Mouse (Mus musculus): ENCODE measurements around the gene Col6a6. TPM values are rescaled to one million over a fixed set of nuclear protein-coding genes. Genes with fewer than 3 reads are reported as not detected.
"Not testable (repeated sequence)": the region's sequence is repeated elsewhere in the genome, so short reads cannot be mapped to it uniquely, and the experiment has no call there.

Col6a6 gene
- 0.32 and 0.34 TPM in 2 replicates for polyA plus RNA-seq (2016; fragmentation: Nextera tagmentation; extraction: Ambion mirVana)

GRCm38 (mm10) chr9:105827791-105828385 lies at the start of gene Col6a6:
Gene Col6a6, minus strand, starts transcription at chr9:105828160.
- no peaks in the 10 kb centered on the region for H3K9me3 ChIP-seq
- no peak within 1 kb of the TSS for H3K9ac ChIP-seq
- H3K27ac ChIP-seq, result no peak within 1 kb of the TSS
- H3K36me3 ChIP-seq, result no peaks in the 10 kb centered on the region
- ATAC-seq (ENCODE audit: low FRiP score, low read depth), result no peak
- no peak within 1 kb of the TSS for H3K4me3 ChIP-seq
- 20% methylated on average over 20 of the region's 20 CpGs for WGBS
- 0 out of 2 replicates have a peak, but pooled peaks cover 7% of the 10 kb centered on the region for H3K4me1 ChIP-seq
- no peaks in the 10 kb centered on the region; the same call in 1 of the 2 replicates for H3K27me3 ChIP-seq (replicated peaks)
- peak within 1 kb of the TSS; percentile 36 for H3K4me2 ChIP-seq (replicated peaks)

GRCm38 (mm10) chr9:105876124-105876523 lies 48.2 kb upstream of the Col6a6 start:
- H3K4me1 ChIP-seq, result no peaks in the 10 kb centered on the region
- no peaks in the 10 kb centered on the region for H3K9me3 ChIP-seq
- H3K9ac ChIP-seq, result no peak overlapping the region
- no peak overlapping the region for H3K4me3 ChIP-seq
- WGBS, result 82% methylated on average over 4 of the region's 4 CpGs
- H3K36me3 ChIP-seq, result no peaks in the 10 kb centered on the region
- H3K4me2 ChIP-seq (replicated peaks), result no peak overlapping the region
- H3K27ac ChIP-seq, result no peak overlapping the region
- ATAC-seq (ENCODE audit: low FRiP score, low read depth), result no peak
- no peaks in the 10 kb centered on the region for H3K27me3 ChIP-seq (replicated peaks)

GRCm38 (mm10) chr9:105871643-105872042 lies 43.7 kb upstream of the Col6a6 start:
- no peak overlapping the region for H3K27ac ChIP-seq
- WGBS, result 82% methylated on average over 14 of the region's 14 CpGs

GRCm38 (mm10) chr9:105857773-105858172 lies 29.8 kb upstream of the Col6a6 start:
- Histone ChIP-seq H3K4me2 (replicated peaks) (no peak overlapping the region), H3K27ac (no peak overlapping the region), H3K4me1 (no peaks in the 10 kb centered on the region), H3K27me3 (replicated peaks) (no peaks in the 10 kb centered on the region), H3K9ac (no peak overlapping the region), H3K4me3 (no peak overlapping the region), H3K9me3 (no peaks in the 10 kb centered on the region), H3K36me3 (no peaks in the 10 kb centered on the region)
- ATAC-seq (ENCODE audit: low FRiP score, low read depth), result peak; percentile 48; the same call in 1 of the 2 replicates
- 17% methylated on average over 6 of the region's 6 CpGs for WGBS

More at GRCm38 (mm10) chr9:105871643-105872042, 43.7 kb upstream of the Col6a6 start:
- Histone ChIP-seq H3K36me3 (no peaks in the 10 kb centered on the region), H3K4me3 (no peak overlapping the region), H3K4me2 (replicated peaks) (no peak overlapping the region), H3K9me3 (no peaks in the 10 kb centered on the region), H3K27me3 (replicated peaks) (no peaks in the 10 kb centered on the region), H3K4me1 (no peaks in the 10 kb centered on the region), H3K9ac (no peak overlapping the region)
- no peak for ATAC-seq (ENCODE audit: low FRiP score, low read depth)

GRCm38 (mm10) chr9:105852778-105853065 lies 24.8 kb upstream of the Col6a6 start:
- Histone ChIP-seq H3K4me2 (replicated peaks) (no peak overlapping the region), H3K9me3 (no peaks in the 10 kb centered on the region), H3K36me3 (no peaks in the 10 kb centered on the region), H3K4me3 (no peak overlapping the region), H3K9ac (no peak overlapping the region), H3K4me1 (no peaks in the 10 kb centered on the region), H3K27ac (no peak overlapping the region), H3K27me3 (replicated peaks) (no peaks in the 10 kb centered on the region)
- 96% methylated on average over 1 of the region's 1 CpGs for WGBS
- no peak for ATAC-seq (ENCODE audit: low FRiP score, low read depth)

- Histone ChIP-seq H3K9ac (no peak overlapping the region), H3K36me3 (no peaks in the 10 kb centered on the region), H3K4me1 (no peaks in the 10 kb centered on the region), H3K4me2 (replicated peaks) (no peak overlapping the region), H3K4me3 (no peak overlapping the region), H3K27ac (no peak overlapping the region), H3K9me3 (no peaks in the 10 kb centered on the region), H3K27me3 (replicated peaks) (no peaks in the 10 kb centered on the region)
- 86% methylated on average over 14 of the region's 14 CpGs for WGBS
- ATAC-seq (ENCODE audit: low FRiP score, low read depth), result no peak
Measured at GRCm38 (mm10) chr9:105852015-105852777, 24.2 kb upstream of the Col6a6 start.

- no peak overlapping the region for H3K9ac ChIP-seq
- no peak overlapping the region for H3K4me2 ChIP-seq (replicated peaks)
- H3K27me3 ChIP-seq (replicated peaks), result no peaks in the 10 kb centered on the region
- H3K4me1 ChIP-seq, result no peaks in the 10 kb centered on the region
- no peak overlapping the region for H3K4me3 ChIP-seq
- H3K9me3 ChIP-seq, result no peaks in the 10 kb centered on the region
- ATAC-seq (ENCODE audit: low FRiP score, low read depth), result no peak
- WGBS, result 86% methylated on average over 3 of the region's 3 CpGs
- H3K27ac ChIP-seq, result no peak overlapping the region
- no peaks in the 10 kb centered on the region for H3K36me3 ChIP-seq
Measured at GRCm38 (mm10) chr9:105851011-105851410, 23.1 kb upstream of the Col6a6 start.

GRCm38 (mm10) chr9:105848396-105848795 lies 20.4 kb upstream of the Col6a6 start:
- no peaks in the 10 kb centered on the region for H3K27me3 ChIP-seq (replicated peaks)
- WGBS, result 85% methylated on average over 4 of the region's 4 CpGs
- no peaks in the 10 kb centered on the region for H3K4me1 ChIP-seq
- no peak for ATAC-seq (ENCODE audit: low FRiP score, low read depth)
- H3K4me3 ChIP-seq, result no peak overlapping the region
- H3K9me3 ChIP-seq, result no peaks in the 10 kb centered on the region
- no peak overlapping the region for H3K9ac ChIP-seq
- no peaks in the 10 kb centered on the region for H3K36me3 ChIP-seq
- no peak overlapping the region for H3K4me2 ChIP-seq (replicated peaks)
- H3K27ac ChIP-seq, result no peak overlapping the region

GRCm38 (mm10) chr9:105847261-105847660 lies 19.3 kb upstream of the Col6a6 start:
- no peak overlapping the region for H3K4me3 ChIP-seq
- H3K9ac ChIP-seq, result no peak overlapping the region
- H3K4me2 ChIP-seq (replicated peaks), result no peak overlapping the region
- no peaks in the 10 kb centered on the region for H3K4me1 ChIP-seq
- no peak overlapping the region for H3K27ac ChIP-seq
- H3K27me3 ChIP-seq (replicated peaks), result no peaks in the 10 kb centered on the region
- 94% methylated on average over 5 of the region's 5 CpGs for WGBS
- no peak for ATAC-seq (ENCODE audit: low FRiP score, low read depth)
- H3K9me3 ChIP-seq, result no peaks in the 10 kb centered on the region
- H3K36me3 ChIP-seq, result no peaks in the 10 kb centered on the region

GRCm38 (mm10) chr9:105841386-105841785 lies 13.4 kb upstream of the Col6a6 start:
- not testable (repeated sequence) for H3K4me1 ChIP-seq; ATAC-seq (ENCODE audit: low FRiP score, low read depth); H3K9ac ChIP-seq; H3K4me3 ChIP-seq; H3K27me3 ChIP-seq (replicated peaks); H3K36me3 ChIP-seq; H3K27ac ChIP-seq; H3K4me2 ChIP-seq (replicated peaks); H3K9me3 ChIP-seq
- 53% methylated on average over 5 of the region's 5 CpGs for WGBS

GRCm38 (mm10) chr9:105839147-105839515 lies 11.2 kb upstream of the Col6a6 start:
- no peak overlapping the region for H3K4me2 ChIP-seq (replicated peaks)
- ATAC-seq (ENCODE audit: low FRiP score, low read depth), result no peak
- no peaks in the 10 kb centered on the region for H3K9me3 ChIP-seq
- H3K36me3 ChIP-seq, result no peaks in the 10 kb centered on the region
- 89% methylated on average over 5 of the region's 5 CpGs for WGBS
- H3K4me3 ChIP-seq, result no peak overlapping the region
- H3K9ac ChIP-seq, result no peak overlapping the region
- no peak overlapping the region for H3K27ac ChIP-seq
- no peaks in the 10 kb centered on the region for H3K27me3 ChIP-seq (replicated peaks)
- no peaks in the 10 kb centered on the region for H3K4me1 ChIP-seq

- Histone ChIP-seq H3K4me2 (replicated peaks) (no peak overlapping the region), H3K36me3 (no peaks in the 10 kb centered on the region), H3K27me3 (replicated peaks) (no peaks in the 10 kb centered on the region), H3K9ac (no peak overlapping the region), H3K4me1 (no peaks in the 10 kb centered on the region), H3K4me3 (no peak overlapping the region), H3K9me3 (no peaks in the 10 kb centered on the region), H3K27ac (no peak overlapping the region)
- 79% methylated on average over 4 of the region's 4 CpGs for WGBS
- ATAC-seq (ENCODE audit: low FRiP score, low read depth), result no peak
Measured at GRCm38 (mm10) chr9:105838396-105839146, 10.6 kb upstream of the Col6a6 start.
